Mouse (Mus musculus) urinary bladder, adult 2 months (tissue): ENCODE measurements at regions not wholly inside any gene's neighbourhood (a gene's known extent, or its start where the extent isn't known, plus 50 kb on each side); places are given as distances from the start of the nearest gene placed in this dataset.

ENCODE experiments used
- DNase-seq: peaks from one replicate; pipeline ENCODE4 v3.0.0; 2022; ENCODE audit warnings: low spot score

GRCm38 (mm10) chr13:52702201-52702611 lies 119.2 kb downstream of the Syk start:
- DNase-seq: no peak

- no peak for DNase-seq
Observed at GRCm38 (mm10) chr13:52703401-52704164, 120.6 kb downstream of the Syk start.

- DNase-seq: no peak
Observed at GRCm38 (mm10) chr13:52704673-52705072, 121.7 kb downstream of the Syk start.

- DNase-seq: no peak
Observed at GRCm38 (mm10) chr13:52709580-52709979, 126.6 kb downstream of the Syk start.

- DNase-seq: no peak
Observed at GRCm38 (mm10) chr13:52711713-52712369, 128.9 kb downstream of the Syk start.

GRCm38 (mm10) chr13:52721463-52721862 lies 138.5 kb downstream of the Syk start:
- DNase-seq: no peak

- DNase-seq: no peak
Observed at GRCm38 (mm10) chr13:52722718-52723117, 139.7 kb downstream of the Syk start.

- DNase-seq: no peak
Observed at GRCm38 (mm10) chr13:52726043-52726442, 143.1 kb downstream of the Syk start.

GRCm38 (mm10) chr13:52726525-52726924 lies 143.6 kb downstream of the Syk start:
- no peak for DNase-seq

- no peak for DNase-seq
Observed at GRCm38 (mm10) chr13:52735453-52735933, 152.5 kb downstream of the Syk start.

- DNase-seq: peak; percentile 45
Observed at GRCm38 (mm10) chr13:52735934-52736523, 153.1 kb downstream of the Syk start.

GRCm38 (mm10) chr13:52738095-52738660 lies 155.2 kb downstream of the Syk start:
- DNase-seq: no peak

GRCm38 (mm10) chr13:52741371-52741770 lies 158.4 kb downstream of the Syk start:
- DNase-seq: no peak

GRCm38 (mm10) chr13:52756005-52756404 lies 173.0 kb downstream of the Syk start:
- DNase-seq: no peak

GRCm38 (mm10) chr13:52765508-52766181 lies 163.8 kb downstream of the Auh start:
- no peak for DNase-seq

- DNase-seq: no peak
Observed at GRCm38 (mm10) chr13:52766236-52766635, 163.2 kb downstream of the Auh start.

- no peak for DNase-seq
Observed at GRCm38 (mm10) chr13:52769956-52770355, 159.5 kb downstream of the Auh start.

GRCm38 (mm10) chr13:52771518-52771917 lies 158.0 kb downstream of the Auh start:
- no peak for DNase-seq

GRCm38 (mm10) chr13:52772081-52772480 lies 157.4 kb downstream of the Auh start:
- no peak for DNase-seq

GRCm38 (mm10) chr13:52777396-52778034 lies 152.0 kb downstream of the Auh start:
- no peak for DNase-seq

- DNase-seq: no peak
Observed at GRCm38 (mm10) chr13:52778848-52779247, 150.6 kb downstream of the Auh start.
